Mouse (Mus musculus): ENCODE results near the gene Prkaa2. TPM values are rescaled to one million over a fixed set of nuclear protein-coding genes. Genes with fewer than 3 reads are reported as not detected.

Prkaa2 gene
- polyA plus RNA-seq, 1 experiment from 2014 or later, result 1.1 TPM

DNA sequence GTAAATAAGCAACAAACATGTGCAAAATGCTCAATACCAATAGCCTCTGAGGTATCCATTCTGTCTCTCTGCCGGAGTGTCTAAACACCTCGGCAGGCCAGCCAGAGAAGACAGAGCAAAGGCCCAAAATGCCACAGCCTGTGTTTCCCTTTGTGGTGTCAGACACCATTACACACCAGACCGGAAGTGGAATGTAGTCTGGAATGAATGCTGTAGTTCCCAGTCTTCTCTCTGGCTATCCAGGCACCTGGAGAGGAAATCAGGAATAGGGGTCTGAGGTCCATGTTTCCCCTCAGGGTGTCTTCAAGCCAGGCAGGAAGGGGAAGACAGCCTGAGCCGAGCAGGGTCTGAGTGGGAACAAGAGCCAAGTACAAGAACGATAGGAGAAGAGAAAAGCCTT lies 19.3 kb downstream of the Prkaa2 start:
- Histone ChIP-seq H3K27ac (ENCODE audit: low read depth) (no peak overlapping the region), H3K36me3 (replicated peaks; ENCODE audit: insufficient read depth, low read length) (no peaks in the 10 kb centered on the region), H3K9me3 (ENCODE audit: low read length) (no peaks in the 10 kb centered on the region), H3K4me1 (ENCODE audit: insufficient read depth) (no peaks in the 10 kb centered on the region; the same call in 1 of the 2 replicates), H3K9ac (replicated peaks) (no peak overlapping the region), H3K27me3 (ENCODE audit: insufficient read depth, low read length) (no peaks in the 10 kb centered on the region), H3K4me3 (ENCODE audit: low read depth, low read length) (no peak overlapping the region), H3K4me2 (ENCODE audit: low read depth, low read length) (no peak overlapping the region)
- WGBS (ENCODE audit: insufficient replicate concordance), result 76% methylated on average over 5 of the region's 5 CpGs
- TF ChIP-seq CTCF (IDR thresholded peaks at IDR 0.05; ENCODE audit: low read depth) (no peak), EP300 (IDR thresholded peaks at IDR 0.05; ENCODE audit: low read depth) (no peak)
- DNase-seq, result no peak
- no peak for ATAC-seq

DNA sequence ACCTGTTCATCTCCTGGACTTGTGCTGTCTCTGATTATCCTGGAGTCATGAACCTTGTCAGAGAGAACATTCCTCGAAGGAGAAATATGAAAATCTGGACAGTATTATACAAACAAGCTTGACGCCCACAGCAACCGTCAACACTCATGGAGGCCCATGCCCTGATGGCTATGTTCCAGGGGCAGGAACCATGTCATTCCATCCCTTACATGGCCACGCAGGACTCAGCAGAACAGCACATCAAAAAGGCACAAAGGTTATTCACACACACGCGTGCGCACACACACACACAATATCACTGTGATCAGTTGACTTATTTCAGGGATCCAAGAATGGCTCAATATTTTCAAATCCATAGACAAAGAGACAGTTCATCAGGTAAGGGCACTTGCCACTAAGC lies 20.3 kb downstream of the Prkaa2 start:
- no peaks in the 10 kb centered on the region for H3K9me3 ChIP-seq (ENCODE audit: low read length)
- DNase-seq, result no peak
- H3K36me3 ChIP-seq (replicated peaks; ENCODE audit: insufficient read depth, low read length), result no peaks in the 10 kb centered on the region
- H3K4me3 ChIP-seq (ENCODE audit: low read depth, low read length), result no peak overlapping the region
- TF ChIP-seq CTCF (IDR thresholded peaks at IDR 0.05; ENCODE audit: low read depth), result no peak
- no peaks in the 10 kb centered on the region for H3K4me1 ChIP-seq (ENCODE audit: insufficient read depth)
- H3K4me2 ChIP-seq (ENCODE audit: low read depth, low read length), result no peak overlapping the region
- H3K27me3 ChIP-seq (ENCODE audit: insufficient read depth, low read length), result no peaks in the 10 kb centered on the region
- H3K27ac ChIP-seq (ENCODE audit: low read depth), result no peak overlapping the region
- no peak for ATAC-seq
- WGBS (ENCODE audit: insufficient replicate concordance), result 84% methylated on average over 7 of the region's 7 CpGs
- H3K9ac ChIP-seq (replicated peaks), result no peak overlapping the region

DNA sequence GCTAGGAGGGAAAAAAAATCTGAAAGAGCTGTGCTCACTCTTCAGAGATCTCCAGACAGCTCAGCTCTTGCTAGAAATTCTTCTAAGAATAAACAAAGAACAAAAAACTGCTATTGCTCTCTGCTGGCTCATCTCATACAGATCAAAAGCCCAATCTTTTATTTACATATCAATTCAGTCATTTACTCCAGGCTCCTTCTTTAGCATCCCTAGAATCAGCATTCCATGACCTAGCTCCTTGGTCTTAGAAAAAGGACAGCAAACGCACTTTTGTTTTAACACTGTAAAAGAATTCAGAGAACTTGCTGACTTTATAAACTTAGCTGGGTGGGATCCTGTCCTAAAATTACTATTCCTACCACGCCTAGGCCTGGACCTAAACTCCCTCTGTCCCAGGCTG lies 21.0 kb downstream of the Prkaa2 start:
- H3K27ac ChIP-seq (ENCODE audit: low read depth), result no peak overlapping the region
- ATAC-seq, result no peak

DNA sequence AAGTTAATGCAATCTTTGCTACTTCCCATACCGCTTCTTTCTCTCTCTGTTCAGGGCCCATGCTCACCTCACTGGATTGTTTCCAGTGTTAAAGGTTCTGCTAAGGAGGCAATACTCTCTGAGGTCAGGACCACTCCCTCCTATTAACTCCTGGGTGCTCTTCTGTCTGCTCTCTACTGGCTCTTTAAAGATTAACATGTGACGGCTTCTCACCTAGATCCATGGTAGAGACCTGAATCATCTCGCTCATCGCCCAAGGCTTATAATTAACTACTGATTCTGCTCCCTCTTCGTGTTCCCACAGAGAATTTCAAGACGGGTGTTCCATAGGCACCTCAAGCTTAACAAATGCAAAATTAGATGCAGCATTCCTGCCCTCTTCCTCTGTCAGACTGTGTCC lies 33.5 kb downstream of the Prkaa2 start:
- DNase-seq, result no peak
- Histone ChIP-seq H3K36me3 (replicated peaks; ENCODE audit: insufficient read depth, low read length) (no peaks in the 10 kb centered on the region), H3K4me1 (ENCODE audit: insufficient read depth) (no peaks in the 10 kb centered on the region), H3K27ac (ENCODE audit: low read depth) (no peak overlapping the region), H3K4me3 (ENCODE audit: low read depth, low read length) (no peak overlapping the region), H3K9me3 (ENCODE audit: low read length) (no peaks in the 10 kb centered on the region), H3K4me2 (ENCODE audit: low read depth, low read length) (no peak overlapping the region), H3K27me3 (ENCODE audit: insufficient read depth, low read length) (no peaks in the 10 kb centered on the region), H3K9ac (replicated peaks) (no peak overlapping the region)
- TF ChIP-seq EP300 (IDR thresholded peaks at IDR 0.05; ENCODE audit: low read depth), result no peak
- TF ChIP-seq CTCF (IDR thresholded peaks at IDR 0.05; ENCODE audit: low read depth), result no peak
- 72% methylated on average over 6 of the region's 6 CpGs for WGBS (ENCODE audit: insufficient replicate concordance)
- no peak for ATAC-seq

More for the DNA sequence above, 21.0 kb downstream of the Prkaa2 start:
- no peaks in the 10 kb centered on the region for H3K27me3 ChIP-seq (ENCODE audit: insufficient read depth, low read length)
- H3K4me2 ChIP-seq (ENCODE audit: low read depth, low read length), result no peak overlapping the region
- H3K4me3 ChIP-seq (ENCODE audit: low read depth, low read length), result no peak overlapping the region
- no peaks in the 10 kb centered on the region for H3K36me3 ChIP-seq (replicated peaks; ENCODE audit: insufficient read depth, low read length)
- TF ChIP-seq CTCF (IDR thresholded peaks at IDR 0.05; ENCODE audit: low read depth) (no peak), EP300 (IDR thresholded peaks at IDR 0.05; ENCODE audit: low read depth) (no peak)
- no peak overlapping the region for H3K9ac ChIP-seq (replicated peaks)
- no peaks in the 10 kb centered on the region for H3K9me3 ChIP-seq (ENCODE audit: low read length)
- H3K4me1 ChIP-seq (ENCODE audit: insufficient read depth), result no peaks in the 10 kb centered on the region
- no peak for DNase-seq
- WGBS (ENCODE audit: insufficient replicate concordance), result 71% methylated on average over 2 of the region's 2 CpGs

DNA sequence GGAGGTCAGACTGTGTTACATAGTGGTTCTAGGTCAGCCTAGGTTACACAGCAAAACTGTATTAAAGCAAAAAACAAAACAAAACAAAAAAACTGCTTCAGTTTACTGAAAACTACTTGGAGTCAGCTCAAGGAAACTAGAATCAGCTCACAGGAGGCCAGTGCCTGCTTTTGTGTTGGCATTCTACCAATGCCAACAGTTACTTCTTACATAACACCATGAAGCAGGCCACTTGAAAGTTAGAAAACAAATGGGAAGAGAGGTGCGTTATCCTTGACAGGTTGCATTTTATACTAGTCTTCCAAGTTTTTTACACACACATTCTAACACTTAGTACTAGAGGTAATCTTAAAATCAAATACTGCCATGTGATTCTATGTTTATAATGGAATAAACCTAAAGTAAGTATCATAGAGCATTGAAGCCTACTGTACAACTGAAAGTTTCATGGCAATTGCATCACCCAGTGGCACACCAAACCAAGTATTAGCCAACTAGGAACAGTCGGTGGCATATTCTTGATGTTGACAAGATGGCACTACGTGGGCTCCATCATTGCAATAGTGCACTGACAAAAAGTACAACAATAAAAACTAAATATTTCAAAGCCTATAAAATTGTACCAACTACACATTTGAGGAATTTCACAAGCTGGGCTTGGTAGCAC lies 37.8 kb downstream of the Prkaa2 start:
- Histone ChIP-seq H3K9ac (replicated peaks) (no peak overlapping the region), H3K27me3 (ENCODE audit: insufficient read depth, low read length) (no peaks in the 10 kb centered on the region), H3K4me2 (ENCODE audit: low read depth, low read length) (no peak overlapping the region), H3K36me3 (replicated peaks; ENCODE audit: insufficient read depth, low read length) (no peaks in the 10 kb centered on the region), H3K4me3 (ENCODE audit: low read depth, low read length) (no peak overlapping the region), H3K9me3 (ENCODE audit: low read length) (no peaks in the 10 kb centered on the region), H3K4me1 (ENCODE audit: insufficient read depth) (no peaks in the 10 kb centered on the region), H3K27ac (ENCODE audit: low read depth) (no peak overlapping the region)
- 69% methylated on average over 3 of the region's 3 CpGs for WGBS (ENCODE audit: insufficient replicate concordance)
- TF ChIP-seq EP300 (IDR thresholded peaks at IDR 0.05; ENCODE audit: low read depth) (no peak), CTCF (IDR thresholded peaks at IDR 0.05; ENCODE audit: low read depth) (no peak)
- no peak for DNase-seq
- ATAC-seq, result no peak

DNA sequence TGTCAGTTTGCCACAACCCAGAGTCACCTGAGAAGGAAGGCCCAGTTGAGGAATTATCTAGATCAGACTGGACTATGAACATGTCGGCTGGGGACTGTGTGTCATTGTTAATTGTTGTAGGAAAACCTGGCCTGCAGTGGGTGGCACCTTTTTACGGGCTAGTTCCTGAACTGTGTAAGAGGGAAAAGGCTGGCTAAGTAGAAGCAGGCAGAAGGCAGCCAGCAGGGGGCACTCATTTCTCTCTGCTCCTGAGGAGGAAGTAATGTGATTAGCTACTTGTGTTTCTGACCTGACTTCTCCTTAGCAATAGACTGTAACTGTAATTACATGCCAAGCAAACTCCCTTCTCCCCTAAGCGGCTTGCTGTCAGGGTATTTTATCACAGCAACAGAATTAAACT lies 38.7 kb downstream of the Prkaa2 start:
- WGBS (ENCODE audit: insufficient replicate concordance), result 23% methylated on average over 3 of the region's 3 CpGs

More for the DNA sequence above, 38.7 kb downstream of the Prkaa2 start:
- Histone ChIP-seq H3K4me3 (ENCODE audit: low read depth, low read length) (no peak overlapping the region), H3K27me3 (ENCODE audit: insufficient read depth, low read length) (no peaks in the 10 kb centered on the region), H3K4me2 (ENCODE audit: low read depth, low read length) (no peak overlapping the region), H3K9ac (replicated peaks) (no peak overlapping the region), H3K9me3 (ENCODE audit: low read length) (no peaks in the 10 kb centered on the region), H3K4me1 (ENCODE audit: insufficient read depth) (no peaks in the 10 kb centered on the region), H3K27ac (ENCODE audit: low read depth) (no peak overlapping the region), H3K36me3 (replicated peaks; ENCODE audit: insufficient read depth, low read length) (no peaks in the 10 kb centered on the region)
- ATAC-seq, result peak; percentile 38; the same call in 1 of the 2 replicates
- TF ChIP-seq CTCF (IDR thresholded peaks at IDR 0.05; ENCODE audit: low read depth), result peak; percentile 74
- TF ChIP-seq EP300 (IDR thresholded peaks at IDR 0.05; ENCODE audit: low read depth), result no peak
- peak; percentile 75 for DNase-seq
